Mouse (Mus musculus): ENCODE results near the gene Jak3. TPM values are rescaled to one million over a fixed set of nuclear protein-coding genes. Genes with fewer than 3 reads are reported as not detected.

Jak3 gene
- polyA plus RNA-seq (2012) = 93.6 and 114 TPM in 2 replicates

GRCm38 (mm10) chr8:71676020-71676741, at the start of gene Jak3:
Gene Jak3, plus strand, starts transcription at chr8:71676296.

GRCm38 (mm10) chr8:71671549-71671965, 4.5 kb upstream of the Jak3 start, which contains the start of gene Unc13a:
Gene Unc13a, minus strand, starts transcription at chr8:71671757.

GRCm38 (mm10) chr8:71689028-71689427, 12.9 kb downstream of the Jak3 start, which contains the start of gene Insl3:
Gene Insl3, plus strand, starts transcription at chr8:71689214.

GRCm38 (mm10) chr8:71701414-71702086, 25.5 kb downstream of the Jak3 start, which contains the start of gene B3gnt3:
Gene B3gnt3, minus strand, starts transcription at chr8:71701789.

GRCm38 (mm10) chr8:71725122-71725924, 49.2 kb downstream of the Jak3 start, which contains the start of gene Fcho1:
Gene Fcho1, minus strand, starts transcription at chr8:71725716.

Other genes starting within 250 kb of the Jak3 start
- gene Abhd8, start 212.6 kb upstream of the Jak3 start, polyA plus RNA-seq (2012) = 39.6 and 48.5 TPM in 2 replicates
- gene Mrpl34, start 211.3 kb upstream of the Jak3 start, polyA plus RNA-seq (2012) = 195 and 205 TPM in 2 replicates
- 224 and 225 TPM in 2 replicates for gene Dda1, start 207.1 kb upstream of the Jak3 start, polyA plus RNA-seq (2012)
- 10.6 and 17.2 TPM in 2 replicates for gene Ano8, start 190.3 kb upstream of the Jak3 start, polyA plus RNA-seq (2012)
- 34.8 and 36.4 TPM in 2 replicates for gene Gtpbp3, start 188.2 kb upstream of the Jak3 start, polyA plus RNA-seq (2012)
- 12.9 and 16.5 TPM in 2 replicates for gene Plvap, start 164.5 kb upstream of the Jak3 start, polyA plus RNA-seq (2012)
- gene Ccdc194, start 150.6 kb upstream of the Jak3 start, polyA plus RNA-seq (2012) = not detected in 2 replicates
- 250 and 257 TPM in 2 replicates for gene Bst2, start 138.8 kb upstream of the Jak3 start, polyA plus RNA-seq (2012)
- gene Mvb12a, start 133.4 kb upstream of the Jak3 start, polyA plus RNA-seq (2012) = 174 and 201 TPM in 2 replicates
- 0.32 and 0.37 TPM in 2 replicates for gene Tmem221, start 117.4 kb upstream of the Jak3 start, polyA plus RNA-seq (2012)
- not detected in 2 replicates for gene Nxnl1, start 109.7 kb upstream of the Jak3 start, polyA plus RNA-seq (2012)
- gene Slc27a1, start 107.4 kb upstream of the Jak3 start, polyA plus RNA-seq (2012) = 12.6 and 18.3 TPM in 2 replicates
- gene Pgls, start 84.1 kb upstream of the Jak3 start, polyA plus RNA-seq (2012) = 408 and 426 TPM in 2 replicates
- 14.0 and 18.2 TPM in 2 replicates for gene Fam129c, start 78.6 kb upstream of the Jak3 start, polyA plus RNA-seq (2012)
- gene Colgalt1, start 65.3 kb upstream of the Jak3 start, polyA plus RNA-seq (2012) = 59.2 and 64.3 TPM in 2 replicates
- gene Unc13a, start 4.5 kb upstream of the Jak3 start, polyA plus RNA-seq (2012) = 0.64 and 1.7 TPM in 2 replicates
- gene Insl3, start 12.9 kb downstream of the Jak3 start, polyA plus RNA-seq (2012) = 49.6 and 68.7 TPM in 2 replicates
- gene B3gnt3, start 25.5 kb downstream of the Jak3 start, polyA plus RNA-seq (2012) = 0.76 and 1.4 TPM in 2 replicates
- 421 and 422 TPM in 2 replicates for gene Fcho1, start 49.4 kb downstream of the Jak3 start, polyA plus RNA-seq (2012)
- 0.29 and 0.89 TPM in 2 replicates for gene Zfp709, start 205.7 kb downstream of the Jak3 start, polyA plus RNA-seq (2012)
- 0.11 and 0.16 TPM in 2 replicates for gene Zfp882, start 232.3 kb downstream of the Jak3 start, polyA plus RNA-seq (2012)
- gene Zfp617, start 232.3 kb downstream of the Jak3 start, polyA plus RNA-seq (2012) = 0.65 and 1.5 TPM in 2 replicates